Mouse (Mus musculus): ENCODE measurements around the gene Gm9945.

DNA sequence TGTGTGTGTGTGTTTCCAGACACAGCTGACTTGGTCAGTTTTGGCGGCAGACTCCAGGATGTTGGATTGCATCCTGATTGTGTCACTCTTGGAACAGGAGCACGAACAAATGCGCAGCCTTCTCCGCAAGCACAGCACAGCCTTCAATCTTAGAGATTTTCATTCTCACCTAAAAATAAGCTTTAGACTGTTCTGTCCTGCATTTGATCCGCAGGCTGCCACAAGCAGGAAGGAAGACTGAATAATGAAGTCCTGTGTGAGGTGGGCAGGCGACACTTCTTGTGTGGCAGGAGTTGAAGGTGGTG is 49.2 kb downstream of the Gm9945 start:
- TF ChIP-seq CTCF (IDR thresholded peaks at IDR 0.05) (no peak), EP300 (IDR thresholded peaks at IDR 0.05) (no peak)

Measured in lung, postnatal 0 days (tissue).